Mouse (Mus musculus) embryonic fibroblast, embryonic 13.5 days (primary cell): ENCODE results near the gene Ptov1.

Source experiments
- CTCF ChIP-seq: IDR thresholded peaks from 2 replicates; pipeline ENCODE4 v1.5.1; 2011; ENCODE audit warnings: mild to moderate bottlenecking, control low read depth, low read length, moderate library complexity, borderline replicate concordance; ENCODE audit not compliant: insufficient read depth
- POLR2A ChIP-seq: IDR thresholded peaks from 2 replicates; pipeline ENCODE4 v1.6.1; 2011; ENCODE audit warnings: low read depth, mild to moderate bottlenecking, control low read depth, low read length, moderate library complexity

GRCm38 (mm10) chr7:44836423-44837053 is 33.0 kb downstream of the Ptov1 start:
- TF ChIP-seq POLR2A: no peak
- no peak for TF ChIP-seq CTCF
